Mouse (Mus musculus): ENCODE measurements around the gene Olfr1218. TPM values are rescaled to one million over a fixed set of nuclear protein-coding genes. Genes with fewer than 3 reads are reported as not detected.
"Not testable (repeated sequence)": the region's sequence is repeated elsewhere in the genome, so short reads cannot be mapped to it uniquely, and the experiment has no call there.

Olfr1218 gene
- not detected in 2 replicates for polyA plus RNA-seq (2014; fragmentation: Nextera tagmentation; extraction: Ambion mirVana)

DNA sequence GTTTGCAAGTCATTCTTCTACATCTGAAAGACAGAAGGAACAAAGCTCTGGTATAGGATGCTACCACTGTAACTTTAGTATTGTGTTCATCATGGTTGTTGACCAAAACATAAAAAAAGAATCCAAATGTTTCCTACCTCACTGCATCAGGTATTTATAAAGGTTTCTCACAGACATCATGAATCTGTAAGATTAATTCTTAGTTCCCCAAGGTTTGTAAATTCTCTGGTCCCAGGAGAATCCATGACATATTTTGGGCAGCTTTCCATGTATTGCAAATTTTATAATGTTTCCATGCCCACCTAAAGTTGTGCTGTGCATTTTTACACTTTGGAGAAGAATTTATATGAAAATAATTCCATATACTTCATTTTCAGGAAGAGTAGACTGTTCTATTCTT is at the start of gene Olfr1218:
TSS of gene Olfr1218 (minus strand) at position 101 of the 400 bp plus-strand sequence.
- no peak for TF ChIP-seq CTCF (IDR thresholded peaks at IDR 0.05; ENCODE audit: low read depth)
- no peaks in the 10 kb centered on the region for H3K9me3 ChIP-seq (ENCODE audit: low read depth, low read length)
- H3K4me3 ChIP-seq (ENCODE audit: low read depth, low read length): no peak within 1 kb of the TSS
- no peaks in the 10 kb centered on the region for H3K36me3 ChIP-seq (ENCODE audit: insufficient read depth)
- no peak within 1 kb of the TSS for H3K9ac ChIP-seq
- no peaks in the 10 kb centered on the region for H3K27me3 ChIP-seq (ENCODE audit: insufficient read depth, low read length)
- H3K4me1 ChIP-seq (ENCODE audit: insufficient read depth): no peaks in the 10 kb centered on the region
- ATAC-seq (ENCODE audit: insufficient read depth) (no peak), DNase-seq (no peak)
- H3K27ac ChIP-seq (ENCODE audit: low read depth): no peak within 1 kb of the TSS
- H3K4me2 ChIP-seq: no peak within 1 kb of the TSS

DNA sequence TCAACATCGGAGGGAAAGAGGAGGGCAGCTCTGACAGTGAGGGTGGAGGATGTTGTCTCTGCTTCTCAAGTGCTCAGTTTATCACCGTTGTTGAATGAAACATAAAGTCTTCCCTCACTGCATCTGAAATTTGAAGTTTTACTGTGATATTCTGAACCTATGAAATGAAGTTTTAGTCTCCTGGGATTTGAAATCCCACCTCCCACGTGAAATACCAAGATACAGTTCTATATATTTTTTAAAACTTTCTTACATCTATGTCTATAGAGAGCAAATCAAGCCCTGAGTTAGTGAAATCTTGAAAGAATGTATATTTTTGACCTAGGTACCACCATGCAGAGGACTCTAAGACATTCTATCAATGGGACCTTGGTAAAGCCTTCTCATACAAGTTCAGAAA is 45.7 kb upstream of the Olfr1218 start, which contains the start of gene Olfr1220:
TSS of gene Olfr1220 (minus strand) at position 101 of the 400 bp plus-strand sequence.
- WGBS: 76% methylated on average over 3 of the region's 3 CpGs
- DNase-seq: no peak
- no peak for ATAC-seq (ENCODE audit: insufficient read depth)
- Histone ChIP-seq H3K27me3 (ENCODE audit: insufficient read depth, low read length) (no peaks in the 10 kb centered on the region), H3K4me1 (ENCODE audit: insufficient read depth) (no peaks in the 10 kb centered on the region), H3K4me3 (ENCODE audit: low read depth, low read length) (no peak within 1 kb of the TSS), H3K9ac (no peak within 1 kb of the TSS), H3K4me2 (no peak within 1 kb of the TSS), H3K27ac (ENCODE audit: low read depth) (no peak within 1 kb of the TSS), H3K9me3 (ENCODE audit: low read depth, low read length) (no peaks in the 10 kb centered on the region), H3K36me3 (ENCODE audit: insufficient read depth) (no peaks in the 10 kb centered on the region)
- TF ChIP-seq CTCF (IDR thresholded peaks at IDR 0.05; ENCODE audit: low read depth): no peak

DNA sequence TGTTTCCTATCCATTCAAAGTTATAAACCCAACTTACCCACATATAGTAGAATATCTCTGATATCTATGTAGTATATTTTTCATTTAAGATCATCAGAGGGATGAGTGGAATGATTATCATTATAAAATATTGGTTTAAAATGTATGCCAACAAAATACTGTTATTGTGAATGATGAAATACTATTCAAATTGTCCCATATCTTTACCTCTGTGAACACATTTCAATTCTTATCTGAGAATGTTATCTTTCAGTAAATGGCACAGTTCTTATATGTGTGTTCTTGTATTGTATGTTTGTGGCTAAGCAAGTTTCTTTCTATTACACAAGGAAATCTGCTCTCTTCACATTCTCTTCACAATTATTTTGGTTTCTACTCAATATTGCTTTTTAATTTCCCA is 44.7 kb upstream of the Olfr1218 start:
- H3K9me3 ChIP-seq (ENCODE audit: low read depth, low read length): no peaks in the 10 kb centered on the region
- no peak overlapping the region for H3K27ac ChIP-seq (ENCODE audit: low read depth)
- no peak overlapping the region for H3K4me3 ChIP-seq (ENCODE audit: low read depth, low read length)
- H3K4me1 ChIP-seq (ENCODE audit: insufficient read depth): no peaks in the 10 kb centered on the region
- DNase-seq (no peak), ATAC-seq (ENCODE audit: insufficient read depth) (no peak)
- H3K27me3 ChIP-seq (ENCODE audit: insufficient read depth, low read length): no peaks in the 10 kb centered on the region
- H3K9ac ChIP-seq: no peak overlapping the region
- TF ChIP-seq CTCF (IDR thresholded peaks at IDR 0.05; ENCODE audit: low read depth): no peak
- no peak overlapping the region for H3K4me2 ChIP-seq
- H3K36me3 ChIP-seq (ENCODE audit: insufficient read depth): no peaks in the 10 kb centered on the region

DNA sequence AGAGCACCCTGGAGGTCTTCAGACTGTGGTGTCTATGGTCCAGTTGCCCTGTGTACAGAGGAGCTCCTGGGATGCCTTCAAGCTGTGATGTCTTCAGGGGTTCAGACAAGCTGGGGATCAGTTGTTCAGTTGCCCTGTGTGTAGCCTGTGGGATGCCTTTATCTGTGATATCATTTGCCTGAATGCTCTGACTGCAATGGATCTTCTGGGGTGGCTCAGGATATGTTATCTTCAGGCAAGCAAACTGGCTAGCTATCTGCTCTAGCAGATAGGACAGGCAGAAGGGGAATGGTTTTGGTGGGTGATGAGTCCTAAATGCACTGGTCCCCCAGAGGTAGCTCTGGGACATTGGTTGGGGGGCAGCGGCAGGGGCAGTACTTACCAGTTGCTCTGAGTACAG is 32.9 kb upstream of the Olfr1218 start:
- no peaks in the 10 kb centered on the region for H3K36me3 ChIP-seq (ENCODE audit: insufficient read depth)
- ATAC-seq (ENCODE audit: insufficient read depth) (no peak), DNase-seq (no peak)
- no peaks in the 10 kb centered on the region for H3K27me3 ChIP-seq (ENCODE audit: insufficient read depth, low read length)
- TF ChIP-seq CTCF (IDR thresholded peaks at IDR 0.05; ENCODE audit: low read depth): no peak
- no peak overlapping the region for H3K27ac ChIP-seq (ENCODE audit: low read depth)
- H3K4me3 ChIP-seq (ENCODE audit: low read depth, low read length): no peak overlapping the region
- no peak overlapping the region for H3K9ac ChIP-seq
- no peaks in the 10 kb centered on the region for H3K9me3 ChIP-seq (ENCODE audit: low read depth, low read length)
- no peak overlapping the region for H3K4me2 ChIP-seq
- H3K4me1 ChIP-seq (ENCODE audit: insufficient read depth): no peaks in the 10 kb centered on the region
- WGBS: 92% methylated on average over 1 of the region's 1 CpGs

DNA sequence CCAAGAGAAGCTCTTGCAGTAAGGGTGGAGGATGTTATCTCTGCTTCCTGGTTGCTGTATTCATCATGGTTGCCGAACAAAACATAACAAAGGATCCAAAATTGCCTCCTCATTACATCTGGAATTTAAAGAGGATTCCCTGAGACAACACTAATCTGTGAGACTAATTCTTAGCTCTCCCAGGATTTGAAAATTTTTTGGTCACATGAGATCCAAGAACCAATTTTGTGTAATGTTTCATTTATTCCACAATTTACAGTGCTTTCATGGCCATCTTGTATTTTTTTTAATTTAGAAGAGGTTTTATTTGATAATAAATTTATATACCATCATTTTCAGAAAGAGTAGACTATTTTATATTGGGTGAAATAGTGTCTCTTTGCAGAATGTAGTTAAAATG is 22.4 kb upstream of the Olfr1218 start, which contains the start of gene Olfr1219:
TSS of gene Olfr1219 (minus strand) at position 101 of the 400 bp plus-strand sequence.
- H3K4me1 ChIP-seq (ENCODE audit: insufficient read depth): no peaks in the 10 kb centered on the region
- H3K9ac ChIP-seq: no peak within 1 kb of the TSS
- no peaks in the 10 kb centered on the region for H3K27me3 ChIP-seq (ENCODE audit: insufficient read depth, low read length)
- ATAC-seq (ENCODE audit: insufficient read depth) (no peak), DNase-seq (no peak)
- no peaks in the 10 kb centered on the region for H3K36me3 ChIP-seq (ENCODE audit: insufficient read depth)
- H3K4me2 ChIP-seq: no peak within 1 kb of the TSS
- H3K9me3 ChIP-seq (ENCODE audit: low read depth, low read length): no peaks in the 10 kb centered on the region
- H3K27ac ChIP-seq (ENCODE audit: low read depth): no peak within 1 kb of the TSS
- TF ChIP-seq CTCF (IDR thresholded peaks at IDR 0.05; ENCODE audit: low read depth): no peak
- 56% methylated on average over 1 of the region's 1 CpGs for WGBS
- no peak within 1 kb of the TSS for H3K4me3 ChIP-seq (ENCODE audit: low read depth, low read length)

DNA sequence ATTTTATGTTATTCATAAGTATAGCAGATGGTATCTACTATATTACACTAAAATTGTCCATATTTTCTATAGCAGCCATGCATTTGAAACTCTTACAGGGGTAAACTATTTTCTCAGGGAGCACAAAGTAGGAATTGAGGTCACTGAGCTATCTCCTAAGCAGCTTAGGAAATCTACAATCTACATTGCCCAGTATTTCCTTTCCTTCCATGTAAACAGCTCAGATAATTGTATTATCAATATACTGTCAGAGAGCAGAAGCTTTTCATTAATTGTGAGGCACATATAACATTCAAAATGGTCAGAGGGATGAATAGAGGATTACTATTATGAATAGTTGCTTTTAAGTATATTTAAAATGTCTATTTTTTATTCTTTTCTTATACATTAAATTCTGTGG is 20.5 kb upstream of the Olfr1218 start:
- ATAC-seq (ENCODE audit: insufficient read depth) (no peak), DNase-seq (no peak)
- no peak for TF ChIP-seq CTCF (IDR thresholded peaks at IDR 0.05; ENCODE audit: low read depth)
- Histone ChIP-seq H3K36me3 (ENCODE audit: insufficient read depth) (no peaks in the 10 kb centered on the region), H3K9me3 (ENCODE audit: low read depth, low read length) (no peaks in the 10 kb centered on the region), H3K4me3 (ENCODE audit: low read depth, low read length) (no peak overlapping the region), H3K9ac (no peak overlapping the region), H3K4me2 (no peak overlapping the region), H3K27me3 (ENCODE audit: insufficient read depth, low read length) (no peaks in the 10 kb centered on the region), H3K27ac (ENCODE audit: low read depth) (no peak overlapping the region), H3K4me1 (ENCODE audit: insufficient read depth) (no peaks in the 10 kb centered on the region)

DNA sequence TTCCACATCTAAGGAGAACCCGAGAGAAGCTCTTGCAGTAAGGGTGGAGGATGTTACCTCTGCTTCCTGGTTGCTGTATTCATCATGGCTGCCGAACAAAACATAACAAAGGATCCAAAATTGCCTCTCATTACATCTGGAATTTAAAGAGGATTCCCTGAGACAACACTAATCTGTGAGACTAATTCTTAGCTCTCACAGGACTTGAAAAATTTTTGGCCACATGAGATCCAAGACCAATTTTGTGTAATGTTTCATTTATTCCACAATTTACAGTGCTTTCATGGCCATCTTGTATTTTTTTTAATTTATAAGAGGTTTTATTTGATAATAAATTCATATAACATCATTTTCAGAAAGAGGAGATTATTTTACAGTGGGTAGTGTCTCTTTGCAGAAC is 29.0 kb downstream of the Olfr1218 start, which contains the start of gene Olfr1217:
TSS of gene Olfr1217 (minus strand) at position 101 of the 400 bp plus-strand sequence.
- Histone ChIP-seq H3K9ac (no peak within 1 kb of the TSS), H3K4me3 (ENCODE audit: low read depth, low read length) (no peak within 1 kb of the TSS), H3K27ac (ENCODE audit: low read depth) (no peak within 1 kb of the TSS), H3K36me3 (ENCODE audit: insufficient read depth) (no peaks in the 10 kb centered on the region), H3K27me3 (ENCODE audit: insufficient read depth, low read length) (no peaks in the 10 kb centered on the region), H3K4me1 (ENCODE audit: insufficient read depth) (no peaks in the 10 kb centered on the region), H3K9me3 (ENCODE audit: low read depth, low read length) (no peaks in the 10 kb centered on the region), H3K4me2 (no peak within 1 kb of the TSS)
- no peak for TF ChIP-seq CTCF (IDR thresholded peaks at IDR 0.05; ENCODE audit: low read depth)
- ATAC-seq (ENCODE audit: insufficient read depth) (no peak), DNase-seq (no peak)
- 71% methylated on average over 2 of the region's 2 CpGs for WGBS

DNA sequence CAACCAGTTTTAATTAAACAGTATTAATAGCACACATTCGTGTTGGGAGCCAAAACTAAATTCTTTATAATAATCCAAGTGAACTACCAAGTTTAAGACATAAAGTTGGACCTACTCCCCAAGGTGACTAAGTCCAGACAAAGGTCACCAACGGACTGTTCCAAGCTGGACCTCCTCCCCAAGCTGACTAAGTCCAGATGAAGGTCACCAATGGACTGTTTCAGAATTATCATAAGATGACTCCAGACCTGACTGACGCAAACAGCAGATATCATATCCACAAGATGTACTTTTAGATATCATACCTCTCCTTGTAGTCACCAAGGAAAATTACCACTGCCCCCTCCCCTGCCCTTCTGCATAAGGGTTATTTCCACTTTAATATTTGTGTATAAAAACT is 39.6 kb downstream of the Olfr1218 start:
- H3K27me3 ChIP-seq (ENCODE audit: insufficient read depth, low read length); ATAC-seq (ENCODE audit: insufficient read depth); H3K9me3 ChIP-seq (ENCODE audit: low read depth, low read length); DNase-seq; H3K36me3 ChIP-seq (ENCODE audit: insufficient read depth); H3K4me3 ChIP-seq (ENCODE audit: low read depth, low read length); H3K27ac ChIP-seq (ENCODE audit: low read depth); H3K4me2 ChIP-seq; H3K4me1 ChIP-seq (ENCODE audit: insufficient read depth); H3K9ac ChIP-seq: not testable (repeated sequence)
- WGBS: 70% methylated on average over 3 of the region's 3 CpGs
